Mouse (Mus musculus): Measurements from ENCODE around the gene Jtb. TPM values are rescaled to one million over a fixed set of nuclear protein-coding genes. Genes with fewer than 3 reads are reported as not detected.

Gene Jtb
- polyA plus RNA-seq (2012; rRNA removed), result 64.0 and 67.6 TPM in 2 replicates

DNA sequence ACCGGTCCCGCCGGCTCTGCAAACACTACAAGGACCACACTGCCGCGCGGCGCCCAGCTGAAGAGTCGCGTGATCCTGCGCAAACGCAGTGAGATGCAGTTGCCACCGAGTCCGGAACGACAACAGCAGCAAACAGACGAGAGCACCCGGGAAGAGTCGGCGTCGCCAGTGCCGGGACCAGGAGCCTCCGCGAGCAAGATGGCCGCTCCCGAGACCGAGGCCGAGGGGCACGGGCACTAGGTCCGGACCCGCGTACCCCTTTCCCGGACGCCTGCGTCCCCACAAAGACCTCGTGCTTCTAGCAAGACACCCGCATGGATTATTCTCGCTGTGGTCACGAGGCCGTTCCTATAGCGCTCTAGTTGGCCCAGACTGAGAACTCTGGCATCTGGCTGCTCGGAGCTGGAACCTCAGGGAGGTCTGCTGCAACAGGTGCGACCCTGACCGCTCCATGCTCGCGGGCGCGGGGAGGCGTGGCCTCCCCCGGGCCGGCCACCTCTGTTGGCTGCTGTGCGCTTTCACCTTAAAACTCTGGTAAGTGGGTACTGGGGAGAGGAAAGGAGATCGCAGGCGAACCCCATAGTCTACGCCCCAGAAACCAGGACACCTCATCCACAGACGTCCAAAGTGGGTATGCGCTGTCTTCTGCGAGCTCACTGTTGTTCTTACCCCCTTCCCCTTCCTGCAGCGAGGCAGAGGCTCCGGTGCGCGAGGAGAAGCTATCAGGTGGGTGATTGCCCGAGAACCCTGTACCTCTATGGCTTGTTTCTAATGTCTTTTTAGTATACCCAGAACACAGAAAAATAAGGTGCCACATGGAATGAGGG is at the start of gene Jtb:
Jtb (plus strand) TSS at position 91 of the 827 bp plus-strand sequence.

DNA sequence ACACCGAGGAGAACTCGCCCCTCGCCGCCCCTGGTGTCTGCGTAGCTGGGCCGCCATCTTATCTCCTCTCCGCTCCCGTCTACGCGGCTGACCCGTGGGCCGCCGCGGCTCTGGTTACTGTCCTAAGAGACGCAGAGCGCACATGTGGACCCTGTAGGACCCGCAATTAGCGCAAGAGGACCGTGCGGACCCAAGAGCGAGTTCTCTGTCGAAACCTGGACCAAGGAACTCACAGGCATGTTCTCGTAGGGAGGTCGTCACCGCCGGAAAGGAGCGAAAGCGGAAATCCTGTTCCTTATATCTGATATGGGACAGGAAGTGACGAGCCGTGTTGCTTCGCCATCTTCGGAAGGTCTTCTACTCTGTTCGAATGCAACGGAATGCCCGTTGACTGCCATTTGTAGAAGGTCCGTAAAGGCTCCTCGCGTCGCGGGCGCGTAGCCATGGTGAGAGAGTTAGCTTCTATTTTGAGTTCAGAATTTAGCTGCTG is 18.0 kb upstream of the Jtb start, which contains the start of the genes Rps27 and Rab13:
Rps27 (minus strand) TSS at position 275 of the 490 bp plus-strand sequence.
Rab13 (plus strand) TSS at position 319 of the 490 bp plus-strand sequence.

DNA sequence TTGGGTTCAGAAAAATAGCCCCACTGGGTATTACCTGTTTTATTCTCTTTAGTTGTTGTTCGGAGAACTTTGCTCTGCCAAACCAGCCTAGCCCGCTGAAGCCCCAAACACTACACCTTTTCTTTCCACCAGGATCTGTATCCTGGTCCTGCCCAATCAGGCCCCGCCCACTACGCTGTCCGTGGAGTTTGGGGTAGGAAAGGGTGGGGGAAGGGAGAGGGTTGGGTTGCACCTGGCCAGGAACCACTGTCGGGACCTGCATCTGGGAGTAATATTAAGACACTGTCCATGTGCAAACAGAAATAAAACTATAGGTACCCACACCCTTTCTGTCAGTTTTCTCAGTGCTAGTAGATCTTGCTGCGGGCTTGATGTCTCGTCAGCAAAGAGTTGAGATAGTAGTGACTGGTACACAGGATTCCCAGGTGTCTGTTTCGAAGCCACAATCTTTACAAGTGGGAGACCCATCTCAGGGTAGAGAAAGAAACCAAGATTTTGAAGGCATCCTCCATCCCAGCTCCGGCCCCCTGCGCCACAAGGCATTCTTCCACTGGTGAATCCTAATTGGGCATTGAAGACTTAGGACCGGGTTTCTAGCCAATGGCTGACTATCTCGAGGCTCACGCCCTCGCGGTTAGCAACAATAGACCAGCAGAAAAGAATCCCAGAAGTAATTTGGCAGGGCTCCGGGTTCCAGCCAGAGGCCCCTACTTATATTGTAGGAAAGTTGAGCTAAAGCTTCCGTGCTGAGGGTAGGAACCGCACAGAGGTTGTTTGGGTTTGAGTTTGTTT is 11.8 kb downstream of the Jtb start, which contains the start of gene Creb3l4:
Creb3l4 (minus strand) TSS at position 529 of the 792 bp plus-strand sequence.

DNA sequence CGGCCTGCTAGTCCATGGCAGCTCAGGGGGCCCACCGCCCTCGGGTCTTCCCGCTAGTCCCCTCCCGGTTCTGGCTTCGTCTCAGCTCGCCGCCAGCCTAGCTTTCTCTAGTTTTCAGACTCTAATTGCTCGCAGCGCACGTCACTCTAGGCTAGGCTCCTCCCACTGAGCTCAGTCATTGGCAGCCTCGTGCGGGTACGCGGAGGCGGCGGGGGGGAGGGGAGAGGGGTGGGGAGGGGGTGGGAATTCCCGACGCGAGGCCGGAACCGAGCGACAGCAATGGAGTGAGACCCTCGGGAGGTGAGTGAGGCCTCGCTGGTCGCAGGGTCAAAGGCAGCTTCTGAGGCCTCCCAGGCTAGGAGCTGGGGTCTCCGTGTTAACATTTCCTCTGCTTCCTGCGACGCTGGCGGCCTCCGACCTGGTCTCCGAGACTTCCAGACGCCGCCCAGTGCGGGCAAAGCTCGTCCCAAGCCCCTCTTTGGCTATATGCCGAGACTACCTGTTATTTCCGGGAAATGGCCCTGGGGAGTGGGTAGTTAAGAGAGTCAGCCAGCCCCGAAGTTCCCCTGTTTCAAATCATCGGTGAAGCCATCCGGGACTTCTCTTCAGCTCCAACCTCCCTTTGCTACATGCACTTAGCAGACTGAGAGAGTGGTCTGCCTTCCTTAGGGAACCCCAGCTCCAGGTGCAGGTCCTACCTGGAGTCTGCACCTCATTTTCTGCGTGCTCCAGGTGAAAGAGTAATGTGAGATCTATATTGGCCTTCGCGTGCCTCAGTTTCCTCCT is 16.8 kb downstream of the Jtb start, which contains the start of gene Slc39a1:
Slc39a1 (plus strand) TSS at position 213 of the 786 bp plus-strand sequence.

DNA sequence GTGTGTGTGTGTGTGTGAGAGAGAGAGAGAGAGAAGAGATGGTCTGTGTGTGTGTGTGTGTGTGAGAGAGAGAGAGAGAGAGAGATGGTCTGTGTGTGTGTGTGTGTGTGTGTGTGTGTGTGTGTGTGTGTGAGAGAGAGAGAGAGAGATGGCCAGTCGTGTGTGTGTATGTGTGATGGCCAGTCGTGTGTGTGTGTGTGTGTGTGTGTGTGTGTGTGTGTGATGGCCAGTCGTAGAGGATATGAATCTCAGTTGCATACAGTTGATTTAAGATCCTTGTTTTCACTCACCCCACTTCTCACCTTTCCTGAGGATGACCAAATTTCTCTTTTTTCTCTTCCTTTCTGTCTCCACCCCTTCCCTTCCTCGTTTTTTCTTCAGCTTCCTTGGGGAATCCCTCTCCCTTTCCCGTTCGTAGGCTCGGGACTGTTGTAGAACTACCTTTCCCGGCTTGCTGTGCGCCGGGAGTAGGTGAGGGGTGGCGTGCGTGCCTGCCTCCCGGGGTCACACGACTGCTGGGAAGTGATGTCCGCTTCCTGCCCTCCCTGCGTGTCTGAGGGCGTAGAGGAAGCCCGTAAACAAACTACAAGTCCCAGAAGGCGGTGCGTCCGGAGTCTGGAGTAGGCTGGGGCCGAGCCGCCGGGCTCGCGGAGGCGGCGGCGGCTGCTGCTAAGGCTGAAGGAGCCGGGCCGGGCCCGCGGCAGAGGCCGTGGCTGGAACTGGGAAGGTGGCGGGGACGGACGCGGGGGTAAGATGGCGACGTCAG is 22.4 kb downstream of the Jtb start, which contains the start of gene Crtc2:
Crtc2 (plus strand) TSS at position 511 of the 766 bp plus-strand sequence.

DNA sequence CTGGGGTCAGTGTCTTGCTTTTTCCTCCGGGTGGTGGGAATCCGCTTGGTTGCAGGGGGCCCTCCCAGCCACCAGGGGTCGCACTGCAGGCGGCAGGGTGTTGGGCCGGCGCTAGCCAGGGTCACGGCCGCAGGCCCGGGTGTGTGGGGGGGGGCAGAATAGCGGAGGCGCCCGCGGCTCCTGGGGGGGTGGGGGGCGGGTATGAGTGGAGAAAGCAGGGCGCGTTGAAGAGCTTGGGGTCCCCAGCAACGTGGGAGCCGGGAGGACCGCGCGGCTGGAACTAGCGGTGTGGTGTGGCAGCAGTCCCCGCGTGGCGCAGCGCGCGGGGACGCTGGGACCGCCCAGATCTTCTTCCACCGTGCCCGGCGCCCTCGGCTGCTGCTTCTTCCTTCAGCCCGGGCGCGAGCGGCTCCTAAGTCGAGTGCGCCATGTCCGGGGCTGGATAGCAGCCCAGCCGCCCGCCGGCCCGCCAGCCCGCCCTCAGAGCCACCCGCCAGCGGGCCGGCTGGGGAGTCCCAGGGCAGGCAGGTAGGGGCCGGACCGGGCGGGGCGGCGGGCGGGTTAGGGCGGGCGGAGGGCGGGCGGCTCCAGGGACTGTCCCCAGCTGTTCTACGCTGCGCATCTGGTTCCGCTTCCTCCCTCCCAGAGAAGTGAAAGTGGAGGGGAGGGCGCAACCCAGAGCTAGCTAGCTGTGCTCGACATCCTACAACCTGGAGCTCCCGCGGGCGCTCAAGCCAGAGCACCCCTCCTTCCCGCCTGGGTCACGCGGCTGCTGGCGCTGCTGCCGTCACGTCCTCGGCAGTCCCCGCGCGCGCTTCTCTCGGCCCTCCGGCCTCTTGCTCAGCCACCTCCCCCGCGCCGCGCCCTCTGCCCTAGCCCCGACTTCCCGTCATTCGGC is 33.9 kb downstream of the Jtb start, which contains the start of gene Dennd4b:
Dennd4b (plus strand) TSS at position 152 of the 898 bp plus-strand sequence.

Other genes starting within 250 kb of the Jtb start
- gene Hax1, start 232.8 kb upstream of the Jtb start, polyA plus RNA-seq (2012; rRNA removed), result 131 and 137 TPM in 2 replicates
- 91.8 and 99.7 TPM in 2 replicates for gene 4933434E20Rik, start 180.0 kb upstream of the Jtb start, polyA plus RNA-seq (2012; rRNA removed)
- gene Ubap2l, start 179.0 kb upstream of the Jtb start, polyA plus RNA-seq (2012; rRNA removed), result 152 and 168 TPM in 2 replicates
- 224 and 236 TPM in 2 replicates for gene Tpm3, start 158.9 kb upstream of the Jtb start, polyA plus RNA-seq (2012; rRNA removed)
- gene Nup210l, start 127.5 kb upstream of the Jtb start, polyA plus RNA-seq (2012; rRNA removed), result 2.0 and 2.5 TPM in 2 replicates
- gene Rps27, start 17.9 kb upstream of the Jtb start, polyA plus RNA-seq (2012; rRNA removed), result 2,671 and 2,744 TPM in 2 replicates
- 20.0 and 25.5 TPM in 2 replicates for gene Rab13, start 17.9 kb upstream of the Jtb start, polyA plus RNA-seq (2012; rRNA removed)
- 2.2 and 2.9 TPM in 2 replicates for gene Creb3l4, start 11.9 kb downstream of the Jtb start, polyA plus RNA-seq (2012; rRNA removed)
- gene Slc39a1, start 16.6 kb downstream of the Jtb start, polyA plus RNA-seq (2012; rRNA removed), result 27.4 and 33.3 TPM in 2 replicates
- gene Crtc2, start 22.6 kb downstream of the Jtb start, polyA plus RNA-seq (2012; rRNA removed), result 62.1 and 70.6 TPM in 2 replicates
- 22.6 and 23.6 TPM in 2 replicates for gene Dennd4b, start 33.6 kb downstream of the Jtb start, polyA plus RNA-seq (2012; rRNA removed)
- 31.6 and 35.4 TPM in 2 replicates for gene Gatad2b, start 61.6 kb downstream of the Jtb start, polyA plus RNA-seq (2012; rRNA removed)
- 41.9 and 54.3 TPM in 2 replicates for gene Slc27a3, start 158.3 kb downstream of the Jtb start, polyA plus RNA-seq (2012; rRNA removed)
- 54.7 and 56.2 TPM in 2 replicates for gene Ints3, start 202.0 kb downstream of the Jtb start, polyA plus RNA-seq (2012; rRNA removed)
- 6.2 and 9.0 TPM in 2 replicates for gene Npr1, start 234.3 kb downstream of the Jtb start, polyA plus RNA-seq (2012; rRNA removed)
- gene Ilf2, start 244.5 kb downstream of the Jtb start, polyA plus RNA-seq (2012; rRNA removed), result 195 and 228 TPM in 2 replicates

Measured in central nervous system, embryonic 14 days (tissue).